Mouse (Mus musculus) ES-E14 (cell line): ENCODE measurements at regions not wholly inside any gene's neighbourhood (a gene's known extent, or its start where the extent isn't known, plus 50 kb on each side); places are given as distances from the start of the nearest gene placed in this dataset.

ENCODE experiments used
- DNase-seq: peaks from one replicate; pipeline ENCODE4 v3.0.0-alpha.2; 2013; ENCODE audit warnings: low read depth, low spot score
- H3K27ac ChIP-seq: 2 replicates; pipeline ENCODE4 v1.5.1; 2012; ENCODE audit warnings: low read depth, mild to moderate bottlenecking, low read length, moderate library complexity, mixed read lengths; ENCODE audit not compliant: poor library complexity, insufficient read depth, severe bottlenecking
- H3K36me3 ChIP-seq: 2 replicates; pipeline ENCODE4 v1.6.1; 2012; ENCODE audit warnings: mild to moderate bottlenecking, low read length, moderate library complexity, mixed read lengths; ENCODE audit not compliant: control insufficient read depth, poor library complexity, insufficient read depth, severe bottlenecking
- H3K4me1 ChIP-seq, 2 experiments: fragments of 150-350 bp in 1 of 2; sonication (generic) in 1 of 2; 2 replicates each; pipeline ENCODE4 v1.6.1; 2012; ENCODE audit warnings: low read length in 2 of 2, mild to moderate bottlenecking in 1 of 2, mixed read lengths in 1 of 2; ENCODE audit not compliant: control insufficient read depth in 2 of 2, insufficient read depth in 2 of 2, poor library complexity in 1 of 2
- H3K4me3 ChIP-seq, 2 experiments: fragments of 150-350 bp in 1 of 2; sonication (generic) in 1 of 2; 2 replicates each; pipeline ENCODE4 v1.5.1; 2012; ENCODE audit warnings: low read length in 2 of 2, low read depth in 1 of 2, mild to moderate bottlenecking in 1 of 2, mixed read lengths in 1 of 2; ENCODE audit not compliant: insufficient read depth in 1 of 2, poor library complexity in 1 of 2, severe bottlenecking in 1 of 2
- H3K9ac ChIP-seq: 2 replicates; pipeline ENCODE4 v1.6.1; 2012; ENCODE audit warnings: low read depth, mild to moderate bottlenecking, low read length, mixed read lengths; ENCODE audit not compliant: poor library complexity, insufficient read depth, severe bottlenecking
- H3K9me3 ChIP-seq: fragments of 150-350 bp; sonication (generic); 2 replicates; pipeline ENCODE4 v1.6.1; 2012; ENCODE audit warnings: low read depth, mild to moderate bottlenecking, low read length; ENCODE audit not compliant: control insufficient read depth, insufficient read depth
- CHD2 ChIP-seq: IDR thresholded peaks from 2 replicates; pipeline ENCODE4 v1.6.1; 2014; ENCODE audit warnings: mild to moderate bottlenecking, low read depth, low read length, inconsistent platforms
- HCFC1 ChIP-seq: IDR thresholded peaks from 2 replicates; pipeline ENCODE4 v1.6.1; 2012; ENCODE audit warnings: low read length, inconsistent platforms, borderline replicate concordance; ENCODE audit not compliant: insufficient read depth
- MAFK ChIP-seq: IDR thresholded peaks from 2 replicates; pipeline ENCODE4 v1.6.1; 2014; ENCODE audit warnings: mild to moderate bottlenecking, low read depth, low read length, inconsistent platforms; ENCODE audit not compliant: insufficient read depth
- ZC3H11A ChIP-seq: IDR thresholded peaks from 2 replicates; pipeline ENCODE4 v1.6.1; 2012; ENCODE audit warnings: low read depth, mild to moderate bottlenecking, inconsistent platforms, low read length, borderline replicate concordance
- ZNF384 ChIP-seq: IDR thresholded peaks from 2 replicates; pipeline ENCODE4 v1.6.1; 2012; ENCODE audit warnings: low read depth, low read length, inconsistent platforms
- in situ Hi-C, 2 experiments: fragments of 600-800 bp; cut with MboI; formaldehyde crosslinking; loops; one replicate each; pipeline ENCODE4 v1.15.1; 2025; ENCODE audit warnings: low sequenced_read_pairs in 2 of 2, inconsistent platforms in 1 of 2; ENCODE audit not compliant: unreplicated experiment in 2 of 2

- H3K9ac ChIP-seq: no peak overlapping the region
- TF ChIP-seq CHD2 (no peak), ZNF384 (no peak), HCFC1 (no peak), MAFK (no peak), ZC3H11A (no peak)
- DNase-seq: no peak
- no peak overlapping the region for H3K4me3 ChIP-seq
- in situ Hi-C loops: no loop called here
- no peaks in the 10 kb centered on the region for H3K36me3 ChIP-seq
- H3K4me1 ChIP-seq: no peaks in the 10 kb centered on the region
- no peaks in the 10 kb centered on the region for H3K9me3 ChIP-seq
- no peak overlapping the region for H3K27ac ChIP-seq
Observed at GRCm38 (mm10) chr9:112834441-112835245, 598.9 kb upstream of the Arpp21 start.

- H3K9me3 ChIP-seq: no peaks in the 10 kb centered on the region
- no peaks in the 10 kb centered on the region for H3K4me1 ChIP-seq
- TF ChIP-seq ZNF384 (no peak), HCFC1 (no peak), CHD2 (no peak), ZC3H11A (no peak), MAFK (no peak)
- in situ Hi-C loops: no loop called here
- no peak overlapping the region for H3K4me3 ChIP-seq
- H3K36me3 ChIP-seq: no peaks in the 10 kb centered on the region
- DNase-seq: no peak
- H3K27ac ChIP-seq: no peak overlapping the region
- H3K9ac ChIP-seq: no peak overlapping the region
Observed at GRCm38 (mm10) chr9:112831102-112831501, 595.4 kb upstream of the Arpp21 start.

- Histone ChIP-seq H3K4me3 (no peak overlapping the region), H3K9ac (no peak overlapping the region), H3K9me3 (no peaks in the 10 kb centered on the region), H3K36me3 (no peaks in the 10 kb centered on the region), H3K4me1 (no peaks in the 10 kb centered on the region), H3K27ac (no peak overlapping the region)
- in situ Hi-C loops: no loop called here
- no peak for DNase-seq
- TF ChIP-seq HCFC1 (no peak), ZC3H11A (no peak), ZNF384 (no peak), CHD2 (no peak)
Observed at GRCm38 (mm10) chr9:112828602-112829001, 592.9 kb upstream of the Arpp21 start.

GRCm38 (mm10) chr9:112826592-112826991 is 590.9 kb upstream of the Arpp21 start:
- in situ Hi-C loops: no loop called here
- Histone ChIP-seq H3K4me1 (no peaks in the 10 kb centered on the region), H3K9ac (no peak overlapping the region), H3K27ac (no peak overlapping the region), H3K9me3 (no peaks in the 10 kb centered on the region), H3K36me3 (no peaks in the 10 kb centered on the region), H3K4me3 (no peak overlapping the region)
- no peak for TF ChIP-seq MAFK
- no peak for TF ChIP-seq CHD2
- TF ChIP-seq HCFC1: no peak
- TF ChIP-seq ZNF384: no peak
- no peak for TF ChIP-seq ZC3H11A
- no peak for DNase-seq
